Mouse (Mus musculus): ENCODE measurements around the gene Itgae.

GRCm38 (mm10) chr11:73194444-73194843 is 104.1 kb downstream of the Itgae start:
- TF ChIP-seq GATA1 (IDR thresholded peaks at IDR 0.05; ENCODE audit: low read length), result no peak
- no peak for TF ChIP-seq TAL1 (IDR thresholded peaks at IDR 0.05; ENCODE audit: low read length)
